Mouse (Mus musculus): Measurements from ENCODE around the gene 2010005H15Rik.
"Not testable (repeated sequence)": the region's sequence is repeated elsewhere in the genome, so short reads cannot be mapped to it uniquely, and the experiment has no call there.

2010005H15Rik gene

DNA sequence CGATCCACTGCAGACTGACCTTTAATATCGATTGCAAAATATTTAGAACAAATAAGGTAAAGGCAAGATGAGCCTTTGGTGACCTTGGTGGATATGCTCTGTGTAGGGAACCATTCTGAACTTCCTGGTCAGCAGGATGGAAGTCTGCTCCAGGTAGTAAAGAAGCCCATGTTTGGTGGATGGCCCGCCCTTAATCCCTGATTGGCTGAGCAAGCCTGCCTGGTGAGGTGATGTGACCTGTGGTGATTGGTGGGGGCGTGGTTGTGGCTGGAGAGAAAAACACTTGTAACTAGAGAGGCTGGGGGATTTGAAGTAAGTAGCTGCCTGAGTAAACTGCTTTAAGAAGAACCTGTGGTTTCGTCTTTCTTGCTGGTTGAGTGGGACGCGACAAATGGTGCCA, at the start of gene 2010005H15Rik:
2010005H15Rik (plus strand) TSS at position 301 of the 400 bp plus-strand sequence.
- not testable (repeated sequence) for DNase-seq

DNA sequence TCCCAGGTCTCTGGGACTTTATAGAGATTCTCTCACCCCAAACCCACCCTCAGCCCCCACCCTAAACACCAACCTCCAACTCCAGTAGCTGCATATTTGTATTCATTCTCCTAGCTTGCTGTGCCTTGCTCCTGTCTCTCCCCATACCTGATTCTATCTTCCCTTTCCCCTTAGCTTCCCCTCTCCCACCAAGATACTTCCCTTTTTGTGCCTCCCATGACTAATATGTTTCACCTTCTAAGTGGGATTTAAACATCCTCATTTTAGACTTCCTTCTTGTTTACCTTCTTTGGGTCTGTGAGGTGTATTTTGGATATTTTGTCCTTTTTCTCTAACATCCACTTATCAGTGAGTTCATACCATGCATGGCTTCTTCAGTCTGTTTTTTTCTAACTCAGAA, 45.2 kb upstream of the 2010005H15Rik start:
- no peak for DNase-seq

DNA sequence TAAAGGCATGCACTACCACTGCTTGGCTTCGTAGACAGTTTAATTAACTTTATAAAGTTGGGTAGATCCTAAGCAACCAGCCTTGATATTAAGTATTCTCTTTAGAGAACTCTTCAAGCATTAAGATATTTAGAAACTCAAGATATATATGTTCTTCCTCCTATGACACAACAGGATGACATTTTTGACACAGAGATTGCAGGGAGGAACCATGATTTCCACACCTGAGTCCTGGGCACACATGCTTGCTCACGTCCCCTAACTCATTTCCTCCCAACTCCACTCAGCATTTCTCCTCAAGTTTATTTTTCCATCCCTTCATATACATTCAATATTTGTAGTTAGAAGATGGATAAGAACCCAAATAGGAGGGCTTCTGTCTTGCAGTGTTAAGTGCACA, 41.4 kb upstream of the 2010005H15Rik start:
- DNase-seq = no peak

DNA sequence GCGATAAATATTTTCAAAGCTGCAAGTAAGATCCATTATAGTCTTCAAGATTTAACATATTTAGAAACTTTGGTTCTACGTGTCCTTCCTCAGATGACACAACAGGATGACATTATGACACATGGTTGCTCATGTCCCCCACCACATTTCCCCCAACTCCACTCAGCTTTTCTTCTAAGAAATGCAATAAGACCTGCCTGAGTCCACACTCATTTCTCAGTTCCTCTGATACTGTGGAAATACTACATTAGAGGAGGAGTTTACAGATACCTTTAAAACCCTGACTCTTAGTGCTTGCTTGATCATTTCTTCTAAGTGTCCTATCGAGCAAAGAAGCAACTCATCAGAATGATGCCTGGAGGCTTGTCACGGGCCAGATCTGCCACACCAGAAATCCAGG, 37.4 kb upstream of the 2010005H15Rik start, which contains the start of gene Gm5483:
Gm5483 (plus strand) TSS at position 301 of the 400 bp plus-strand sequence.
- not testable (repeated sequence) for DNase-seq

DNA sequence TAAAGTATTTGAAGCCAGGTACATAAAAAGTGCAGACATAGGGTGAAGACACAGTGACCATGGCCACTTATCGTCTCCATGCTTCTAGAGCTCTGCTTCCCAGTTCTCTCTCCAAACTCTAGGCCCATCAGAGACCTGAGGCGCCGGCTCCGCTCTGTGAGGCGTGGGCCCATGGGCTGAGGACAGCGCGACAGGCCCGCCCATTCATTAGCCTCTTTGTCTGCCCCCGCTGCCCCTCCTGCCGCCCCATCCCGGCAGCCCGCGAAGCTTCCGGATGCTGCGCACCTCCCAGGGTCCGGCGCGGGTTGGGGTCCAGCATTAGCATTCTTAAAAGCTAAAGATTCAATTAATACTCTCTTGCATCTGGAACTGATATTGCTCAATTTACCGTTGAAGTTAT, 22.0 kb upstream of the 2010005H15Rik start:
- no peak for DNase-seq

DNA sequence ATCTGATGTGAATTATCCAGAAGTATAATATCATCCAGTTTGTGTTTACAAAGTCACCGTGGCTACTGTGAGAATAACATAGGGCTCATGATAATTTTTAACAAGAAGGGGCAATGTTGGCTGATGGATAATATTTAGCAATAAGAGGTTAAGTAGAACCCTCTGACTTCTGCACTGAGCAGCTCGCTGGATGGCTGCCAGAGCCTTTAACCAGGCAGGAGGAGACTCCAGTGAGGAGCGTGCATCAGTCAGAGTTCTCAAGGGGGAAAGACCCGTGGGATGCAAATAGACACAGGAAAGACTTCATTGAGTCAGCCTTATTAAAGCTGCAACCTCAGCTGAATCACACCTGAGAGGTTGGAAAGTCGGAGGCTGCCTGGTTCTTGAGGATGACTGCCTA, 17.4 kb upstream of the 2010005H15Rik start:
- DNase-seq = peak; percentile 13 to 16

DNA sequence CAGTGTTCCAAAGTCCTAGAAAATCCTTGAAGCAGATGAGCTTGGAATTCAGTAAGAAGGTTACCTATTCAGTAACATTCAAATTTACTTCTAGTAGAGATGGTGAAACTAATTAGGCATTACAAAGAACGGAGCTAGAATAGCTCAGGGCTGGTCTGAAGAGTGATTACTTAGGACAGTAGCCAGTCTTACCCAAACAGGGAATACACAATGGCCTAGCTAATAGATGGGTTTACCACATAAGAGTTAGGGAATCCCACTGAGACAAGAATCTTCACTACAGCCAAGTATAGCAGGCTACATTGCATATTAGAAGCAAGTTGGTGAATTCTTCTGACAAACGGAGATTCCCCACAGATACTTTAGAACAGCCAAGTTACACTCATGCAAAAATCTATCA, 15.6 kb upstream of the 2010005H15Rik start:
- not testable (repeated sequence) for DNase-seq

DNA sequence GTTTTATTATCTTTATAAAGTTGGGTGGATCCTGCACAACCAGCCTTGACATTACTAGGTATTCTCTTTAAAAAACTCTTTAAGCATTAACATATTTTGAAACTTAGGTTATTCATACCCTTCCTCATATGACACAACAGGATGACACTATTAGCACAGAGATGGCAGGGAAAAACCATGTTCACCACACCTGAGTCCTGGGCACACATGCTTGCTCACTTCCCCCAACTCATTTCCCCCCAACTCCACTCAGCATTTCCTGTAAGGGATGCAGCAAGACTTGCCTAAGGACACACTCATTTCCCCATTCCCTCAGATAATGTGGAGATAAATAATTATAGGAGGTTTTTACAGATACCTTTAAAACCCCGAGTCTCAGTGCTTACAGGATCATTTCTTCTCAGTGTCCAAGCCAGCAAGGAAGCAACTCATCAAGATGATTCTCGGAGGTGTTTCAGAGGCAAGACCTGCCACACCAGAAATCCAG, 11.3 kb upstream of the 2010005H15Rik start, which contains the start of gene Gm5416:
Gm5416 (plus strand) TSS at position 437 of the 487 bp plus-strand sequence.
- no peak for DNase-seq

DNA sequence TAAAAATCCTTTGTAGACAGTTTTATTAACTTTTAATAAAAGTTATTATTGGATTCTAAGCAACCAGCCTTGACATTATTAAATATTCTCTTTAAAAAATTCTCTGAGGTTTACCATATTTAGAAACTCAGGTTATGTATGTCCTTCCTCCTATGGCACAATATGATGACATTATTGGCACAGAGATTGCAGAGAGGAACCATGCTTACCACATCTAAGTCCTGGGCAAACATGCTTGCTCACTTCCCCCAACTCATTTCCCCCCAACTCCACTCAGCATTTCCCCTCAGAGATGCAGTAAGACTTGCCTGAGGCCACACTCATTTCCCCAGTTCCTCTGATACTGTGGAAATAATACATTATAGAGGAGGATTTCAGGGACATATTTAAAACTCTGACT, 39.3 kb downstream of the 2010005H15Rik start:
- not testable (repeated sequence) for DNase-seq

DNA sequence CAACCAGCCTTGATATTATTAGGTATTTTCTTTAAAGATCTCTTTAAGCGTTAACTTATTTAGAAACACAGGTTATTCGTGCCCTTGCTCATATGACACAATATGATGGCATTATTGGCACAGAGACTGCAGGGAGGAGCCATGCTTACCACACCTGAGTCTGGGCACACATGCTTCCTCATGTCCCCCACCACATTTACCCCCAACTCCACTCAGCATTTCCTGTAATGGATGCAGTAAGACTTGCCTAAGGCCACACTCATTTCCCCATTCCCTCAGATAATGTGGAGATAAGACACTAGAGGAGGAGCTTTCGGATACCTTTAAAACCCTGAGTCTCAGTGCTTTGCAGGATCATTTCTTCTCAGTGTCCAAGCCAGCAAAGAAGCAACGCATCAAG, 55.5 kb downstream of the 2010005H15Rik start, which contains the start of gene Stfa1:
Stfa1 (plus strand) TSS at position 156 of the 400 bp plus-strand sequence.
- DNase-seq = not testable (repeated sequence)

DNA sequence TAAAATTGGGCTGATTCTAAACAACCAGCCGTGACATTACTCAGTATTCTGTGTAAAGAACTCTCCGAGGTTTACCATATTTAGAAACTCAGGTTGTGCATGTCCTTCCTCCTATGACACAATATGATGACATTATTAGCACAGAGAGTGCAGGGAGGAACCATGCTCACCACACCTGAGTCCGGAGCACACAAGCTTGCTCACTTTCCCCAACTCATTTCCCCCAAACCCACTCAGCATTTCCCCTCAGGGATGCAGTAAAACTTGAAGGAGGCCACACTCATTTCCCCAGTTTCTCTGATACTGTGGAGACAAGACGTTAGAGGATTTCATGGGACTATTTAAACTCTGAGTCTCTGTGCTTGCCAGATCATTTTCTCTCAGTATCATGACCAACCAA, 67.9 kb downstream of the 2010005H15Rik start:
- DNase-seq = no peak
